8 mouse cellular contexts compared by ENCODE assay signal in the genomic region with DNA sequence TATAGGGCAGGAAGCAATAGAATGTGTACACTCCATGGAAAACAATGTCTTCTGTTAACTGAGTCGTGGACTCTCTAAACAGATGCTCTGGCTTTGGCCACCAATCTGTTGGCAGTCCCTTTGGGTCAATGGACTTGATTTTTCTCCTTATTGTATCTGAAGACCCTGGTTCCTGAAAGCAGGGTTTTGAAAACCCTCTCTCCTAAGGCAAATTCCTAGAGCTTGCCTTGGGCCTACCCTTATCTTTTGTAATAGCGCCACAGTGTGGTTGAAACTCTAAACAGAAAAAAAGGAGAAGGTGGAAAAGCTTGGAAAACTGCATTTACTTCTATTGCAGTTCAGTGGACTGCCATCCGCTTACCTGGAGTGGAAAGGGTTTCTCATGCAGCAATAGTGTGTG. TPM values are rescaled to one million over a fixed set of nuclear protein-coding genes. Genes with fewer than 3 reads are reported as not detected.
A peak's percentile ranks its signal among the peaks of the same experiment; 100 is the strongest.
DNase-seq lines count a peak whose midpoint lies in the region; ATAC-seq and TF ChIP-seq lines count a peak whose summit lies in the region.

No protein-coding gene starts in this region.

- H3K27ac ChIP-seq in heart, postnatal 0 days (ENCODE audit: low read depth) = no peak overlapping the region
- no peak overlapping the region for H3K27ac ChIP-seq in neural tube, embryonic 11.5 days (ENCODE audit: low read depth, low read length)

- ATAC-seq in heart, postnatal 0 days (ENCODE audit: insufficient read depth, low read depth) = no peak
- no peak for ATAC-seq in neural tube, embryonic 11.5 days (ENCODE audit: insufficient read depth, low FRiP score, low TSS enrichment)
- ATAC-seq in monocyte, adult 5-6 weeks (replicated peaks; ENCODE audit: insufficient number of reproducible peaks, low FRiP score, low TSS enrichment, poor library complexity, severe bottlenecking) = no peak

- peak; percentile 68 for TF ChIP-seq CTCF in heart, postnatal 0 days (IDR thresholded peaks at IDR 0.05; ENCODE audit: low read depth)

- H3K4me3 ChIP-seq in heart, postnatal 0 days (ENCODE audit: low read depth, low read length) = no peak overlapping the region
- no peak overlapping the region for H3K4me3 ChIP-seq in neural tube, embryonic 11.5 days (ENCODE audit: low read depth, low read length)

- no peak overlapping the region for H3K9ac ChIP-seq in heart, postnatal 0 days (replicated peaks; ENCODE audit: low read depth, low read length)
- H3K9ac ChIP-seq in neural tube, embryonic 11.5 days (ENCODE audit: low read length) = no peak overlapping the region

- H3K4me2 ChIP-seq in heart, postnatal 0 days (ENCODE audit: low read depth, low read length) = no peak overlapping the region
- H3K4me2 ChIP-seq in neural tube, embryonic 11.5 days (ENCODE audit: low read depth) = no peak overlapping the region

- no peaks in the 10 kb centered on the region for H3K36me3 ChIP-seq in heart, postnatal 0 days (replicated peaks; ENCODE audit: control insufficient read depth, insufficient read depth, low read length)
- no peaks in the 10 kb centered on the region for H3K36me3 ChIP-seq in neural tube, embryonic 11.5 days (ENCODE audit: control insufficient read depth, insufficient read depth, low read length)

- H3K27me3 ChIP-seq in heart, postnatal 0 days (ENCODE audit: control insufficient read depth, insufficient read depth, low read length) = peaks cover 23% of the 10 kb centered on the region
- H3K27me3 ChIP-seq in neural tube, embryonic 11.5 days (ENCODE audit: control insufficient read depth, insufficient read depth, low read length) = peaks cover 42% of the 10 kb centered on the region

- H3K9me3 ChIP-seq in heart, postnatal 0 days (replicated peaks; ENCODE audit: control insufficient read depth, low read length) = no peaks in the 10 kb centered on the region
- no peaks in the 10 kb centered on the region for H3K9me3 ChIP-seq in neural tube, embryonic 11.5 days (ENCODE audit: control insufficient read depth, low read length)

- peaks cover 15% of the 10 kb centered on the region; the same call in 1 of the 2 replicates for H3K4me1 ChIP-seq in heart, postnatal 0 days (ENCODE audit: control insufficient read depth, insufficient read depth)
- H3K4me1 ChIP-seq in neural tube, embryonic 11.5 days (ENCODE audit: control insufficient read depth, insufficient read depth, low read length) = peaks cover 9% of the 10 kb centered on the region; the same call in 1 of the 2 replicates

- WGBS in heart, postnatal 0 days = 21% methylated on average over 3 of the region's 3 CpGs
- WGBS in neural tube, embryonic 11.5 days = 13% methylated on average over 3 of the region's 3 CpGs

- no peak for TF ChIP-seq EP300 in heart, postnatal 0 days (IDR thresholded peaks at IDR 0.05; ENCODE audit: low read depth)

- peak; percentile 76 for DNase-seq in heart, adult 8-10 months (ENCODE audit: low spot score)
- no peak for DNase-seq in heart, adult 9 months (ENCODE audit: low spot score in 2 of 2)
- DNase-seq in 3T3-L1 (ENCODE audit: low read depth, low spot score) = peak; percentile 27
- DNase-seq in R1 (ENCODE audit: low read depth, low spot score) = peak; percentile 55
- DNase-seq in heart, postnatal 0 days (ENCODE audit: low spot score) = no peak
- DNase-seq in neural tube, embryonic 11.5 days (ENCODE audit: low spot score) = peak; percentile 46
- DNase-seq in right cerebral cortex, postnatal 4 days = no peak

RNA-seq across cellular contexts. Expression of gene Ntf3, which starts 1.0 kb away (rescaled TPM):
- total RNA-seq in heart, adult 8-10 months (2022) = 1 to 10 TPM; 2.2 to 5.3 (median 3.9) TPM
- total RNA-seq in heart, postnatal 0 days (2014; rRNA removed; ENCODE audit: low replicate concordance) = 5.2 and 8.3 TPM in 2 replicates
- 5.5 and 6.1 TPM in 2 replicates for polyA plus RNA-seq in heart, postnatal 0 days (2015; fragmentation: Nextera tagmentation; extraction: Ambion mirVana)
- polyA plus RNA-seq in neural tube, embryonic 11.5 days (2014; fragmentation: Nextera tagmentation; extraction: Ambion mirVana) = 9.8 and 9.9 TPM in 2 replicates
- not detected in 3 replicates for total RNA-seq in monocyte, adult 5-6 weeks (2017)

Comparison
In these comparisons a context has a peak if more than half of its experiments do, and no peak if none do; other contexts are left out.
1. DNase-seq: peak in heart, adult 8-10 months (single experiment), 3T3-L1 (single experiment), R1 (single experiment) and neural tube, embryonic 11.5 days (single experiment); none in heart, adult 9 months (0 of 2), heart, postnatal 0 days (single experiment) and right cerebral cortex, postnatal 4 days (single experiment).